Mouse (Mus musculus): ENCODE measurements around the gene Hoxc10. TPM values are rescaled to one million over a fixed set of nuclear protein-coding genes. Genes with fewer than 3 reads are reported as not detected.
A peak's percentile ranks its signal among the peaks of the same experiment; 100 is the strongest.

The Hoxc10 gene
- polyA plus RNA-seq, 1 experiment from 2014 or later, result not detected

GRCm38 (mm10) chr15:103005308-103005707 is 38.7 kb downstream of the Hoxc10 start:
- H3K27ac ChIP-seq (ENCODE audit: low read depth, low read length), result no peak overlapping the region
- H3K4me2 ChIP-seq (ENCODE audit: low read length), result no peak overlapping the region
- H3K27me3 ChIP-seq (replicated peaks; ENCODE audit: control insufficient read depth, insufficient read depth, low read length), result peaks cover 100% of the 10 kb centered on the region
- H3K9ac ChIP-seq (ENCODE audit: low read length), result no peak overlapping the region
- no peaks in the 10 kb centered on the region for H3K36me3 ChIP-seq (ENCODE audit: control insufficient read depth, insufficient read depth, low read length)
- no peak overlapping the region for H3K4me3 ChIP-seq (ENCODE audit: low read depth, low read length)
- H3K4me1 ChIP-seq (ENCODE audit: control insufficient read depth, insufficient read depth, low read length), result no peaks in the 10 kb centered on the region
- WGBS, result 1% methylated on average over 17 of the region's 17 CpGs
- ATAC-seq (no peak), DNase-seq (ENCODE audit: low spot score) (no peak)
- H3K9me3 ChIP-seq (replicated peaks; ENCODE audit: control insufficient read depth, low read length), result no peaks in the 10 kb centered on the region

GRCm38 (mm10) chr15:103005797-103006196 is 39.2 kb downstream of the Hoxc10 start:
- no peak overlapping the region for H3K4me2 ChIP-seq (ENCODE audit: low read length)
- H3K9me3 ChIP-seq (replicated peaks; ENCODE audit: control insufficient read depth, low read length), result no peaks in the 10 kb centered on the region
- DNase-seq (ENCODE audit: low spot score) (no peak), ATAC-seq (no peak)
- H3K4me1 ChIP-seq (ENCODE audit: control insufficient read depth, insufficient read depth, low read length), result no peaks in the 10 kb centered on the region
- no peak overlapping the region for H3K27ac ChIP-seq (ENCODE audit: low read depth, low read length)
- no peak overlapping the region for H3K4me3 ChIP-seq (ENCODE audit: low read depth, low read length)
- no peak overlapping the region for H3K9ac ChIP-seq (ENCODE audit: low read length)
- H3K27me3 ChIP-seq (replicated peaks; ENCODE audit: control insufficient read depth, insufficient read depth, low read length), result peaks cover 100% of the 10 kb centered on the region
- 4% methylated on average over 5 of the region's 5 CpGs for WGBS
- H3K36me3 ChIP-seq (ENCODE audit: control insufficient read depth, insufficient read depth, low read length), result no peaks in the 10 kb centered on the region

- no peak overlapping the region for H3K4me2 ChIP-seq (ENCODE audit: low read length)
- H3K4me3 ChIP-seq (ENCODE audit: low read depth, low read length), result no peak overlapping the region
- no peak overlapping the region for H3K27ac ChIP-seq (ENCODE audit: low read depth, low read length)
- no peak overlapping the region for H3K9ac ChIP-seq (ENCODE audit: low read length)
- WGBS, result 17% methylated on average over 1 of the region's 1 CpGs
- H3K36me3 ChIP-seq (ENCODE audit: control insufficient read depth, insufficient read depth, low read length), result no peaks in the 10 kb centered on the region
- peaks cover 100% of the 10 kb centered on the region for H3K27me3 ChIP-seq (replicated peaks; ENCODE audit: control insufficient read depth, insufficient read depth, low read length)
- H3K9me3 ChIP-seq (replicated peaks; ENCODE audit: control insufficient read depth, low read length), result no peaks in the 10 kb centered on the region
- ATAC-seq (no peak), DNase-seq (ENCODE audit: low spot score) (no peak)
- no peaks in the 10 kb centered on the region for H3K4me1 ChIP-seq (ENCODE audit: control insufficient read depth, insufficient read depth, low read length)
Measured at GRCm38 (mm10) chr15:103006326-103006725, 39.7 kb downstream of the Hoxc10 start.

- Histone ChIP-seq H3K4me1 (ENCODE audit: control insufficient read depth, insufficient read depth, low read length) (no peaks in the 10 kb centered on the region), H3K9ac (ENCODE audit: low read length) (no peak overlapping the region), H3K4me3 (ENCODE audit: low read depth, low read length) (no peak overlapping the region), H3K27ac (ENCODE audit: low read depth, low read length) (no peak overlapping the region), H3K36me3 (ENCODE audit: control insufficient read depth, insufficient read depth, low read length) (no peaks in the 10 kb centered on the region), H3K9me3 (replicated peaks; ENCODE audit: control insufficient read depth, low read length) (no peaks in the 10 kb centered on the region), H3K4me2 (ENCODE audit: low read length) (no peak overlapping the region), H3K27me3 (replicated peaks; ENCODE audit: control insufficient read depth, insufficient read depth, low read length) (peaks cover 96% of the 10 kb centered on the region)
- no peak for DNase-seq (ENCODE audit: low spot score)
- ATAC-seq, result no peak
- WGBS, result under 1% methylated on average over 27 of the region's 27 CpGs
Measured at GRCm38 (mm10) chr15:103009265-103010111, 42.9 kb downstream of the Hoxc10 start.

GRCm38 (mm10) chr15:103010112-103010846 is 43.7 kb downstream of the Hoxc10 start:
- Histone ChIP-seq H3K27ac (ENCODE audit: low read depth, low read length) (no peak overlapping the region), H3K9me3 (replicated peaks; ENCODE audit: control insufficient read depth, low read length) (no peaks in the 10 kb centered on the region), H3K4me3 (ENCODE audit: low read depth, low read length) (no peak overlapping the region), H3K36me3 (ENCODE audit: control insufficient read depth, insufficient read depth, low read length) (no peaks in the 10 kb centered on the region), H3K4me1 (ENCODE audit: control insufficient read depth, insufficient read depth, low read length) (no peaks in the 10 kb centered on the region), H3K27me3 (replicated peaks; ENCODE audit: control insufficient read depth, insufficient read depth, low read length) (peaks cover 96% of the 10 kb centered on the region), H3K9ac (ENCODE audit: low read length) (no peak overlapping the region), H3K4me2 (ENCODE audit: low read length) (no peak overlapping the region)
- DNase-seq (ENCODE audit: low spot score) (no peak), ATAC-seq (no peak)
- WGBS, result under 1% methylated on average over 31 of the region's 31 CpGs

GRCm38 (mm10) chr15:103010847-103011555 is 44.4 kb downstream of the Hoxc10 start:
- ATAC-seq (no peak), DNase-seq (ENCODE audit: low spot score) (no peak)
- Histone ChIP-seq H3K27ac (ENCODE audit: low read depth, low read length) (no peak overlapping the region), H3K36me3 (ENCODE audit: control insufficient read depth, insufficient read depth, low read length) (no peaks in the 10 kb centered on the region), H3K9ac (ENCODE audit: low read length) (no peak overlapping the region), H3K4me3 (ENCODE audit: low read depth, low read length) (no peak overlapping the region), H3K27me3 (replicated peaks; ENCODE audit: control insufficient read depth, insufficient read depth, low read length) (peaks cover 96% of the 10 kb centered on the region), H3K4me1 (ENCODE audit: control insufficient read depth, insufficient read depth, low read length) (no peaks in the 10 kb centered on the region), H3K9me3 (replicated peaks; ENCODE audit: control insufficient read depth, low read length) (no peaks in the 10 kb centered on the region), H3K4me2 (ENCODE audit: low read length) (no peak overlapping the region)
- under 1% methylated on average over 27 of the region's 28 CpGs for WGBS

GRCm38 (mm10) chr15:103011928-103012486 is 45.4 kb downstream of the Hoxc10 start:
- H3K9ac ChIP-seq (ENCODE audit: low read length), result no peak overlapping the region
- H3K4me2 ChIP-seq (ENCODE audit: low read length), result no peak overlapping the region
- H3K4me1 ChIP-seq (ENCODE audit: control insufficient read depth, insufficient read depth, low read length), result no peaks in the 10 kb centered on the region
- DNase-seq (ENCODE audit: low spot score), result no peak
- no peak for ATAC-seq
- no peaks in the 10 kb centered on the region for H3K9me3 ChIP-seq (replicated peaks; ENCODE audit: control insufficient read depth, low read length)
- no peaks in the 10 kb centered on the region for H3K36me3 ChIP-seq (ENCODE audit: control insufficient read depth, insufficient read depth, low read length)
- peaks cover 96% of the 10 kb centered on the region for H3K27me3 ChIP-seq (replicated peaks; ENCODE audit: control insufficient read depth, insufficient read depth, low read length)
- H3K4me3 ChIP-seq (ENCODE audit: low read depth, low read length), result no peak overlapping the region
- under 1% methylated on average over 26 of the region's 26 CpGs for WGBS
- H3K27ac ChIP-seq (ENCODE audit: low read depth, low read length), result no peak overlapping the region

- H3K27me3 ChIP-seq (replicated peaks; ENCODE audit: control insufficient read depth, insufficient read depth, low read length), result peaks cover 96% of the 10 kb centered on the region
- no peak overlapping the region for H3K4me3 ChIP-seq (ENCODE audit: low read depth, low read length)
- no peaks in the 10 kb centered on the region for H3K36me3 ChIP-seq (ENCODE audit: control insufficient read depth, insufficient read depth, low read length)
- DNase-seq (ENCODE audit: low spot score), result peak; percentile 74
- 4% methylated on average over 17 of the region's 17 CpGs for WGBS
- ATAC-seq, result no peak
- H3K4me2 ChIP-seq (ENCODE audit: low read length), result no peak overlapping the region
- H3K4me1 ChIP-seq (ENCODE audit: control insufficient read depth, insufficient read depth, low read length), result no peaks in the 10 kb centered on the region
- H3K9ac ChIP-seq (ENCODE audit: low read length), result no peak overlapping the region
- H3K9me3 ChIP-seq (replicated peaks; ENCODE audit: control insufficient read depth, low read length), result no peaks in the 10 kb centered on the region
- H3K27ac ChIP-seq (ENCODE audit: low read depth, low read length), result no peak overlapping the region
Measured at GRCm38 (mm10) chr15:103013238-103013984, 46.8 kb downstream of the Hoxc10 start.

Data from forebrain, embryonic 14.5 days (tissue).